Mouse (Mus musculus): ENCODE measurements around the gene Tmem208. TPM values are rescaled to one million over a fixed set of nuclear protein-coding genes. Genes with fewer than 3 reads are reported as not detected.

Gene Tmem208
- polyA plus RNA-seq, 1 experiment from 2014 or later, result 121 TPM

DNA sequence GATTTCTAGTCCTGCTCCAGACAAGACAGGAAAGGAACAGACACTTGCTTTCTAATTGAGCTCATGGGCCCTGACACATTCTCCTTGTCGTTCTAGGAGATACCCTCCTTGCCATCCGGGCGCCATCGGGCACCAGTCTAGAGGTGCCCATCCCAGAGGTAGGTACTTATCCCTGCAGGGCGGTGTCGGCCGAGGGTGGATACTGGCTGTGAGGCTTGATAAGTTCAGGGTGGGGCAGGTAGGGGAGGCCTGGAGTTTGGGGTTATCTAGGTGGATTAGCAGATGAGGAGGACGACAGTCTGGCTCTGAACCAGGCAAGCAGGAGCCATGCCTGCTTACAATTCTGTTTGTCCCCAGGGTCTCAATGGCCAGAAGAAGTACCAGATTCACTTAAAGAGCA lies 26.2 kb upstream of the Tmem208 start:
- no peak for ATAC-seq (ENCODE audit: insufficient number of reproducible peaks, insufficient read depth, low FRiP score, low TSS enrichment, low read depth)
- no peaks in the 10 kb centered on the region for H3K27me3 ChIP-seq
- H3K9ac ChIP-seq, result no peak overlapping the region
- no peaks in the 10 kb centered on the region for H3K9me3 ChIP-seq
- peaks cover 59% of the 10 kb centered on the region for H3K36me3 ChIP-seq
- no peak overlapping the region for H3K4me3 ChIP-seq
- H3K27ac ChIP-seq, result no peak overlapping the region
- 92% methylated on average over 8 of the region's 8 CpGs for WGBS
- H3K4me1 ChIP-seq, result peaks cover 26% of the 10 kb centered on the region
- no peak overlapping the region for H3K4me2 ChIP-seq

DNA sequence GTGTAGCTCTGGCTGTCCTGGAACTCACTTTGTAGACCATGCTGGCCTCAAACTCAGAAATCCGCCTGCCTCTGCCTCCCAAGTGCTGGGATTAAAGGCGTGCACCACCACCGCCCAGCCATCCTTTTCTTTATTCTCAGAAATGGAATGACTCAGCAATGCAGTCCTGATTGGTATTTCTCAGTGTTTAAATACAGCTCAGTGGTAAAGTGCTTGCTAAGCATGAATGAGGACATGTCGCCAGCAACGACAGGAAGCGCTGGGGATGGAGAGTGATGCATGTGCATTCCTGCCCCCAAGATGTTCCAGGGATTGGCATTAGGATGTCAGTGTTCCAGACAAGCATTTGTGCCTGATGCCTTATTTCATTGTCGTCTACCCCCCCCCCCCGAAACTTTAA lies 22.8 kb upstream of the Tmem208 start:
- no peaks in the 10 kb centered on the region for H3K9me3 ChIP-seq
- no peaks in the 10 kb centered on the region for H3K27me3 ChIP-seq
- no peak overlapping the region for H3K4me3 ChIP-seq
- peaks cover 77% of the 10 kb centered on the region for H3K36me3 ChIP-seq
- H3K9ac ChIP-seq, result no peak overlapping the region
- H3K4me1 ChIP-seq, result peaks cover 35% of the 10 kb centered on the region
- ATAC-seq (ENCODE audit: insufficient number of reproducible peaks, insufficient read depth, low FRiP score, low TSS enrichment, low read depth), result no peak
- H3K27ac ChIP-seq, result no peak overlapping the region
- no peak overlapping the region for H3K4me2 ChIP-seq
- 85% methylated on average over 8 of the region's 8 CpGs for WGBS

GRCm38 (mm10) chr8:105303874-105304273 lies 22.3 kb upstream of the Tmem208 start:
- peaks cover 78% of the 10 kb centered on the region for H3K36me3 ChIP-seq
- no peak overlapping the region for H3K4me3 ChIP-seq
- H3K27ac ChIP-seq, result peak overlapping the region; percentile 64
- no peak overlapping the region for H3K4me2 ChIP-seq
- H3K9me3 ChIP-seq, result no peaks in the 10 kb centered on the region
- no peak overlapping the region for H3K9ac ChIP-seq
- peaks cover 30% of the 10 kb centered on the region for H3K4me1 ChIP-seq
- ATAC-seq (ENCODE audit: insufficient number of reproducible peaks, insufficient read depth, low FRiP score, low TSS enrichment, low read depth), result no peak
- WGBS, result 83% methylated on average over 9 of the region's 9 CpGs
- no peaks in the 10 kb centered on the region for H3K27me3 ChIP-seq

GRCm38 (mm10) chr8:105304325-105305210 lies 21.6 kb upstream of the Tmem208 start:
- Histone ChIP-seq H3K9ac (no peak overlapping the region), H3K4me3 (no peak overlapping the region), H3K27me3 (no peaks in the 10 kb centered on the region), H3K9me3 (no peaks in the 10 kb centered on the region), H3K4me2 (peak overlapping the region; percentile 71; the same call in 1 of the 2 replicates), H3K27ac (peak overlapping the region; percentile 80), H3K36me3 (peaks cover 80% of the 10 kb centered on the region), H3K4me1 (peaks cover 28% of the 10 kb centered on the region)
- 49% methylated on average over 9 of the region's 9 CpGs for WGBS
- ATAC-seq (ENCODE audit: insufficient number of reproducible peaks, insufficient read depth, low FRiP score, low TSS enrichment, low read depth), result no peak

DNA sequence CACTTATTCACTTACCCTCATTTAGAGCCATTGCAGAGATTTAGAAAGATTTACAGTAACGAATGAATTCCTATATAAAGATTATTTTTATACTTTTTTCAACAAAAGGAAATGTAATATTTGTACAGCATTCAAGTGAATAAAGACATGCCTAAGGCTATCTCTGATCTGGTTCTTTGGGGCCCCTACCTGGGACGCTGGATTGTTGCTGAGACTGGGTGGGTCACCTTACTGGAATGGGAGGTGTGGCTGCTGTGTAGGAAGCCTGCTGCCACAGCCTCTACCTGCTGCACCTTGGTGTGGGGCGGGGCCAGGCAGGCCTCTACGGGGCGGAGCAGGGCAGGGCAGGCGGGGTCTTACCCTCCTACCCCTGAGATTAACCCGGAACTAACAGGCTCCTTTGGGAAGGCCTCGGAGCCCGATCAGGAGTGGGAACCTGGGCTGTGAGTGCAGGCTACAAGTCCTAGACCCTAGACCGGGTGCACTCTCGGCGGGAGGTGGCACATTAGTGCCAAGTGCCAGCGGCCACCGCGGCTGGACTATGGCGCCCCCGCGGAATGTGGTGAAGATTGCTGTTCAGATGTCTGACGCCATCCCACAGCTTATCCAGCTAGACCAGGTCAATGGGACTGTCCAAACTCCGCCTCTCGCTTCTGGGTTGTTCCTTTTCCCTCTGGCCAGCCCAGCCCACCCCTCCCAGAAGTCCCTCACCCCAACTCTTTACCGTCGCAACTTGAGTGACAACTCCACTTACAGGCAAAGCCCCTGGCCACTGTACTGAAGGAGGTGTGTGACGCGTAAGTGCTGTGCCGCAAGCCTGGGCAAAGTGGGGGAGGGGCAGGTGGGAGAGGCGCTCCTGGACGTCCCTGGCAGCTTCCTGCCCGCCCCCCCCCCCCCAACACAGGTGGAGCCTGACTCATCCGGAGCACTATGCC lies 20.7 kb upstream of the Tmem208 start, which contains the start of gene Elmo3:
Elmo3 (plus strand) TSS at position 391 of the 935 bp plus-strand sequence.
- Histone ChIP-seq H3K27me3 (no peaks in the 10 kb centered on the region), H3K9me3 (no peaks in the 10 kb centered on the region), H3K4me3 (peak within 1 kb of the TSS; percentile 43), H3K4me1 (peaks cover 28% of the 10 kb centered on the region), H3K4me2 (peak within 1 kb of the TSS; percentile 71), H3K9ac (peak within 1 kb of the TSS; percentile 70), H3K27ac (peak within 1 kb of the TSS; percentile 80), H3K36me3 (peaks cover 79% of the 10 kb centered on the region)
- peak; percentile 60 for ATAC-seq (ENCODE audit: insufficient number of reproducible peaks, insufficient read depth, low FRiP score, low TSS enrichment, low read depth)
- 10% methylated on average over 27 of the region's 30 CpGs for WGBS

GRCm38 (mm10) chr8:105306146-105306691 lies 19.9 kb upstream of the Tmem208 start:
- Histone ChIP-seq H3K36me3 (peaks cover 79% of the 10 kb centered on the region), H3K27ac (peak overlapping the region; percentile 80), H3K9ac (peak overlapping the region; percentile 70), H3K27me3 (no peaks in the 10 kb centered on the region), H3K4me3 (peak overlapping the region; percentile 43), H3K4me1 (peaks cover 28% of the 10 kb centered on the region), H3K9me3 (no peaks in the 10 kb centered on the region), H3K4me2 (peak overlapping the region; percentile 71)
- WGBS, result 24% methylated on average over 5 of the region's 5 CpGs
- ATAC-seq (ENCODE audit: insufficient number of reproducible peaks, insufficient read depth, low FRiP score, low TSS enrichment, low read depth), result peak; percentile 1; the same call in 1 of the 2 replicates

DNA sequence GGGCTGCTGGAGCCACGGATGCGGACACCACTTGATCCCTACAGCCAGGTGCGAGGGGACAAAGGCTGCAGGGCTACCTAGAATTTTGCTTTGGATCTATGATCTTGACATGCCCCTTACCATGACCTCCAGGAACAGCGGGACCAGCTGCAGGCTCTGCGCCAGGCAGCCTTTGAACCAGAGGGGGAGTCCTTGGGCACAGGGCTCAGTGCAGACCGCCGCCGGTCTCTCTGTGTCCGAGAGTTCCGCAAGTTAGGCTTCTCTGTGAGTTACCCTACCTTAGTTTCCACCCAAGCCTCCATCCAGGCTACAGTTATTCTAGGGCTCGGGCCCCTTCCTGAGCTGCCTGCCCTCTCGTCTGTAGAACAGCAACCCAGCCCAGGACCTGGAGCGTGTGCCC lies 18.5 kb upstream of the Tmem208 start:
- H3K36me3 ChIP-seq, result peaks cover 79% of the 10 kb centered on the region
- no peak for ATAC-seq (ENCODE audit: insufficient number of reproducible peaks, insufficient read depth, low FRiP score, low TSS enrichment, low read depth)

GRCm38 (mm10) chr8:105308428-105308827 lies 17.7 kb upstream of the Tmem208 start:
- Histone ChIP-seq H3K36me3 (peaks cover 79% of the 10 kb centered on the region), H3K27me3 (no peaks in the 10 kb centered on the region), H3K4me1 (peaks cover 28% of the 10 kb centered on the region), H3K4me3 (no peak overlapping the region), H3K27ac (no peak overlapping the region), H3K9ac (no peak overlapping the region), H3K9me3 (no peaks in the 10 kb centered on the region), H3K4me2 (no peak overlapping the region)
- WGBS, result 92% methylated on average over 10 of the region's 10 CpGs
- no peak for ATAC-seq (ENCODE audit: insufficient number of reproducible peaks, insufficient read depth, low FRiP score, low TSS enrichment, low read depth)

More for the DNA sequence above, 18.5 kb upstream of the Tmem208 start:
- no peak overlapping the region for H3K4me2 ChIP-seq
- H3K9me3 ChIP-seq, result no peaks in the 10 kb centered on the region
- H3K27me3 ChIP-seq, result no peaks in the 10 kb centered on the region
- H3K4me1 ChIP-seq, result peaks cover 28% of the 10 kb centered on the region
- WGBS, result 96% methylated on average over 13 of the region's 13 CpGs
- no peak overlapping the region for H3K27ac ChIP-seq
- H3K9ac ChIP-seq, result no peak overlapping the region
- H3K4me3 ChIP-seq, result no peak overlapping the region

GRCm38 (mm10) chr8:105309142-105309847 lies 16.9 kb upstream of the Tmem208 start:
- ATAC-seq (ENCODE audit: insufficient number of reproducible peaks, insufficient read depth, low FRiP score, low TSS enrichment, low read depth), result no peak
- Histone ChIP-seq H3K27me3 (no peaks in the 10 kb centered on the region), H3K9me3 (no peaks in the 10 kb centered on the region), H3K36me3 (peaks cover 81% of the 10 kb centered on the region), H3K27ac (no peak overlapping the region), H3K4me1 (peaks cover 24% of the 10 kb centered on the region), H3K4me2 (no peak overlapping the region), H3K9ac (no peak overlapping the region), H3K4me3 (no peak overlapping the region)
- WGBS, result 79% methylated on average over 15 of the region's 15 CpGs

GRCm38 (mm10) chr8:105310118-105310517 lies 16.0 kb upstream of the Tmem208 start:
- no peaks in the 10 kb centered on the region for H3K27me3 ChIP-seq
- no peak overlapping the region for H3K4me2 ChIP-seq
- H3K4me1 ChIP-seq, result peaks cover 16% of the 10 kb centered on the region
- ATAC-seq (ENCODE audit: insufficient number of reproducible peaks, insufficient read depth, low FRiP score, low TSS enrichment, low read depth), result no peak
- WGBS, result 87% methylated on average over 8 of the region's 8 CpGs
- peaks cover 83% of the 10 kb centered on the region for H3K36me3 ChIP-seq
- H3K4me3 ChIP-seq, result no peak overlapping the region
- no peak overlapping the region for H3K27ac ChIP-seq
- no peaks in the 10 kb centered on the region for H3K9me3 ChIP-seq
- no peak overlapping the region for H3K9ac ChIP-seq

DNA sequence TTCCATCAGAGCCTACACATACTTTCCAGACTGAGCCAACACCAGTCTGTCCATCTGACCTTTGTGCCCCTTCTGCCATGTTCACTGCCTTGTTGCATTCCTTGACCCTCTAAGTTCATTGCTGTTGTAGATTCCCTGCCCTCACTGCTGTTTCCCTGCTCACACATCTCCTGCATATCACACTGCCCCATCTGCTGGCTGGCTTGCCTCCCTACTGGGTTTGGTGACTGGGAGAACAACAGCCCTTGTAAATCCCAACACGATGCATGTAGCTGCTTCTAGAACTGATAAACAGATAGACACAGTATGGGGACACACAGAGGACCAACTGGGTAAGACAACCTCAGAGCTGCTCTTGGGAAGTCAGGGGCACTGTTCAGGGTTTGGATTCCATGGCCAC lies 14.4 kb upstream of the Tmem208 start:
- H3K4me2 ChIP-seq, result no peak overlapping the region
- peaks cover 1% of the 10 kb centered on the region for H3K4me1 ChIP-seq
- no peak for ATAC-seq (ENCODE audit: insufficient number of reproducible peaks, insufficient read depth, low FRiP score, low TSS enrichment, low read depth)
- H3K36me3 ChIP-seq, result peaks cover 94% of the 10 kb centered on the region
- no peak overlapping the region for H3K4me3 ChIP-seq
- no peaks in the 10 kb centered on the region for H3K27me3 ChIP-seq
- no peaks in the 10 kb centered on the region for H3K9me3 ChIP-seq
- WGBS, result 93% methylated on average over 1 of the region's 1 CpGs
- no peak overlapping the region for H3K9ac ChIP-seq
- no peak overlapping the region for H3K27ac ChIP-seq
